In the genomic region with DNA sequence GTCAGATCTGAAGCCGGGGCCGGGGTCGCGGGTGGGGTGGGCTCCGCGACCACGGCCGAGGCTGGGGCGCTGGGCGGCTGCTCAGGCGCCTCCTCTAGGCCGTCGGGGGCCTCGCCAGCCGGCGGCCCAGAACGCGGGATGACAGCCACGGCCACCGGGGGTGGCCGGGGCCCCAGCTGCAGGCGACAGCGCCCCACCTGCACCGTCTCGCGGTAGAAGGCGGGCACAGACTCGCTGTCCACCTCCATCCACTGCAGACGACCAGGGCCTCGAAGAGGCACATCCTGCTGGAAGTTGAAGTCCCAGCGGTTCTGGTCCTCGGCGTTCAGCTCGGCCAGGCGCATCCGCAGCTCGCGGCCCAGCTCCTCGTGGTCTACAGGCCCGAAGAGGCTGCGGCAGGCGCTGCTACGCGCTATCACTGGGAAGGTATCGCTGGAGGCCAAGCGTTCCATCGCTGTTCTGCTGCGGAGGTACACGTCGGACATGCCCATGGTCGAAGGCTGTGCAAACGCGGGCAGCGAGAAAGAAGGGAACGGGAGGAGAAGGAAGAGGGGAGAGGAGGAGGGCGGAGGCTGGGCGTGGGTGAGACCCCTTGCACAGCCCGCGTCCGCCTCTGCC, we compare ENCODE assay signal across 9 mouse cellular contexts. TPM values are rescaled to one million over a fixed set of nuclear protein-coding genes. Genes with fewer than 3 reads are reported as not detected.
DNase-seq lines count a peak whose midpoint lies in the region; ATAC-seq lines count a peak whose summit lies in the region.
"Had no signal": no experiment of that assay in that cellular context is flagged by ENCODE, and none has a peak within 500 bp of the region (broad histone marks: within the 10 kb centered on the region; RNA-seq: fewer than 3 reads in every experiment).

No protein-coding gene starts in this region.

- 29% methylated on average over 60 of the region's 60 CpGs for WGBS in lung, embryonic 16.5 days
- 36% methylated on average over 59 of the region's 60 CpGs for WGBS in forebrain, embryonic 11.5 days
- WGBS in neural tube, embryonic 15.5 days: 33% methylated on average over 59 of the region's 60 CpGs

- no peak for DNase-seq in lung, postnatal 25 days (ENCODE audit: low spot score)
- peak; percentile 61 for DNase-seq in forebrain, embryonic 11.5 days (ENCODE audit: low spot score)
- DNase-seq in kidney, postnatal 4 days: peak; percentile 34 to 57
- DNase-seq in layer of hippocampus, postnatal 10 days (ENCODE audit: low spot score in 2 of 2): no peak
- DNase-seq in adrenal gland, postnatal 4 days (ENCODE audit: low spot score in 2 of 2): no peak
- no peak for DNase-seq in gastrocnemius, postnatal 25 days

- peak overlapping the region; percentile 78 for H3K9ac ChIP-seq in lung, embryonic 16.5 days (ENCODE audit: low read length)
- peak overlapping the region; percentile 62 for H3K9ac ChIP-seq in forebrain, embryonic 11.5 days (ENCODE audit: low read length)
- peak overlapping the region; percentile 57 for H3K9ac ChIP-seq in neural tube, embryonic 15.5 days (replicated peaks)

- H3K27ac ChIP-seq in lung, embryonic 16.5 days (ENCODE audit: low read length): peak overlapping the region; percentile 73
- peak overlapping the region; percentile 31; the same call in 1 of the 2 replicates for H3K27ac ChIP-seq in forebrain, embryonic 11.5 days (ENCODE audit: low read depth, low read length)
- H3K27ac ChIP-seq in neural tube, embryonic 15.5 days (replicated peaks): peak overlapping the region; percentile 75

- peaks cover 12% of the 10 kb centered on the region for H3K4me1 ChIP-seq in lung, embryonic 16.5 days (replicated peaks; ENCODE audit: control insufficient read depth, insufficient read depth, low read length)
- peaks cover 13% of the 10 kb centered on the region; the same call in 1 of the 2 replicates for H3K4me1 ChIP-seq in forebrain, embryonic 11.5 days (replicated peaks; ENCODE audit: control insufficient read depth, insufficient read depth, low read length)
- H3K4me1 ChIP-seq in neural tube, embryonic 15.5 days: peaks cover 33% of the 10 kb centered on the region

- no peaks in the 10 kb centered on the region for H3K27me3 ChIP-seq in lung, embryonic 16.5 days (ENCODE audit: control insufficient read depth, insufficient read depth, low read depth, low read length)
- H3K27me3 ChIP-seq in forebrain, embryonic 11.5 days (ENCODE audit: control insufficient read depth, insufficient read depth, low read length): peaks cover 26% of the 10 kb centered on the region
- H3K27me3 ChIP-seq in neural tube, embryonic 15.5 days (replicated peaks): 0 out of 2 replicates have a peak, but pooled peaks cover 3% of the 10 kb centered on the region

- peak overlapping the region; percentile 63 for H3K4me3 ChIP-seq in lung, embryonic 16.5 days (ENCODE audit: low read length)
- peak overlapping the region; percentile 45 for H3K4me3 ChIP-seq in forebrain, embryonic 11.5 days (ENCODE audit: low read depth, low read length)
- peak overlapping the region; percentile 57 for H3K4me3 ChIP-seq in neural tube, embryonic 15.5 days (replicated peaks)

- ATAC-seq in lung, embryonic 16.5 days (ENCODE audit: low read depth): peak; percentile 0; the same call in 1 of the 2 replicates
- no peak for ATAC-seq in forebrain, embryonic 11.5 days (replicated peaks; ENCODE audit: low FRiP score)
- ATAC-seq in neural tube, embryonic 15.5 days (ENCODE audit: low FRiP score): peak; percentile 25

- H3K4me2 ChIP-seq in lung, embryonic 16.5 days (ENCODE audit: low read depth, low read length): peak overlapping the region; percentile 60
- H3K4me2 ChIP-seq in forebrain, embryonic 11.5 days (ENCODE audit: low read depth, low read length, severe bottlenecking): peak overlapping the region; percentile 51
- H3K4me2 ChIP-seq in neural tube, embryonic 15.5 days: peak overlapping the region; percentile 61

- H3K9me3 ChIP-seq in lung, embryonic 16.5 days (ENCODE audit: control insufficient read depth, low read length): peaks cover 25% of the 10 kb centered on the region
- peaks cover 19% of the 10 kb centered on the region for H3K9me3 ChIP-seq in forebrain, embryonic 11.5 days (ENCODE audit: control insufficient read depth, low read length)
- H3K9me3 ChIP-seq in neural tube, embryonic 15.5 days (replicated peaks): 0 out of 2 replicates have a peak, but pooled peaks cover 3% of the 10 kb centered on the region

- no peaks in the 10 kb centered on the region for H3K36me3 ChIP-seq in lung, embryonic 16.5 days (ENCODE audit: control insufficient read depth, insufficient read depth, low read length)
- H3K36me3 ChIP-seq in forebrain, embryonic 11.5 days (ENCODE audit: control insufficient read depth, insufficient read depth, low read length): no peaks in the 10 kb centered on the region
- no peaks in the 10 kb centered on the region for H3K36me3 ChIP-seq in neural tube, embryonic 15.5 days

RNA-seq across cellular contexts. Expression of a gene that starts 0.5 kb away (rescaled TPM):
- 434 and 478 TPM in 2 replicates for polyA plus RNA-seq in lung, embryonic 16.5 days (2015; fragmentation: Nextera tagmentation; extraction: Ambion mirVana)
- 372 and 435 TPM in 2 replicates for polyA plus RNA-seq in forebrain, embryonic 11.5 days (2014; fragmentation: Nextera tagmentation; extraction: Ambion mirVana)
- 275 and 292 TPM in 2 replicates for polyA plus RNA-seq in neural tube, embryonic 15.5 days (2015; fragmentation: Nextera tagmentation; extraction: Ambion mirVana)
- 10 to 100 TPM; 13.2 to 18.5 TPM for total RNA-seq in layer of hippocampus, postnatal 10 days (2021)
- 1,000 to 10,000 TPM; 1,384 to 1,531 TPM for total RNA-seq in adrenal gland, postnatal 4 days (2021)
- total RNA-seq in gastrocnemius, postnatal 25 days (2021): 100 to 1,000 TPM in 1 of 2 experiments, 10 to 100 TPM in 1; 95.8 to 152 TPM

RNA-seq across cellular contexts. Expression of a gene that starts 13.2 kb away (rescaled TPM):
- 3.5 and 5.4 TPM in 2 replicates for polyA plus RNA-seq in lung, embryonic 16.5 days (2015; fragmentation: Nextera tagmentation; extraction: Ambion mirVana)
- 0.20 and 0.29 TPM in 2 replicates for polyA plus RNA-seq in forebrain, embryonic 11.5 days (2014; fragmentation: Nextera tagmentation; extraction: Ambion mirVana)
- 0.61 and 2.0 TPM in 2 replicates for polyA plus RNA-seq in neural tube, embryonic 15.5 days (2015; fragmentation: Nextera tagmentation; extraction: Ambion mirVana)
- total RNA-seq in layer of hippocampus, postnatal 10 days (2021): under 1 TPM; 0.40 to 0.41 TPM
- total RNA-seq in adrenal gland, postnatal 4 days (2021): 1 to 10 TPM; 5.5 to 7.0 TPM
- total RNA-seq in gastrocnemius, postnatal 25 days (2021): under 1 TPM in 1 of 2 experiments, not detected in 1; 0.29 TPM

RNA-seq across cellular contexts. Expression of a gene that starts 42.6 kb away (rescaled TPM):
- 5.4 and 6.2 TPM in 2 replicates for polyA plus RNA-seq in lung, embryonic 16.5 days (2015; fragmentation: Nextera tagmentation; extraction: Ambion mirVana)
- 1.2 and 2.3 TPM in 2 replicates for polyA plus RNA-seq in forebrain, embryonic 11.5 days (2014; fragmentation: Nextera tagmentation; extraction: Ambion mirVana)
- polyA plus RNA-seq in neural tube, embryonic 15.5 days (2015; fragmentation: Nextera tagmentation; extraction: Ambion mirVana): 1.0 and 1.3 TPM in 2 replicates
- not detected for total RNA-seq in layer of hippocampus, postnatal 10 days (2021)
- total RNA-seq in adrenal gland, postnatal 4 days (2021): 1 to 10 TPM; 2.9 to 5.6 TPM
- not detected for total RNA-seq in gastrocnemius, postnatal 25 days (2021)
- total RNA-seq: layer of hippocampus, postnatal 36 days had no signal

Comparison
In these comparisons a context has a peak if more than half of its experiments do, and no peak if none do; other contexts are left out.
1. DNase-seq: peak in forebrain, embryonic 11.5 days (single experiment) and kidney, postnatal 4 days (2 of 2); none in lung, postnatal 25 days (single experiment), layer of hippocampus, postnatal 10 days (0 of 2), adrenal gland, postnatal 4 days (0 of 2) and gastrocnemius, postnatal 25 days (single experiment).
2. RNA of a gene that starts 0.5 kb away (total RNA-seq): 1,384 to 1,531 TPM in adrenal gland, postnatal 4 days; 95.8 to 152 TPM in gastrocnemius, postnatal 25 days and 13.2 to 18.5 TPM in layer of hippocampus, postnatal 10 days; every median in the first group is over 4 times any median in the second.
3. RNA of a gene that starts 13.2 kb away (total RNA-seq): 5.5 to 7.0 TPM in adrenal gland, postnatal 4 days; 0.40 to 0.41 TPM in layer of hippocampus, postnatal 10 days and 0.29 TPM in gastrocnemius, postnatal 25 days; every median in the first group is over 4 times any median in the second.
4. Peak in every context shown above with its lines, with median percentiles within 50 percentile points of each other: H3K27ac ChIP-seq, H3K4me2 ChIP-seq, H3K4me3 ChIP-seq and H3K9ac ChIP-seq.